Mouse (Mus musculus) embryonic facial prominence, embryonic 15.5 days (tissue): ENCODE data around the gene Usp11. TPM values are rescaled to one million over a fixed set of nuclear protein-coding genes. Genes with fewer than 3 reads are reported as not detected.
"Not testable (repeated sequence)": the region's sequence is repeated elsewhere in the genome, so short reads cannot be mapped to it uniquely, and the experiment has no call there.

Experiments
- ATAC-seq: fragments of 200-750 bp; cut with Nextera tagmentation; 2 replicates; pipeline ENCODE4 v1.8.0; 2017; ENCODE audit warnings: low read depth, moderate TSS enrichment; ENCODE audit not compliant: insufficient number of reproducible peaks, low FRiP score, low TSS enrichment
- H3K27ac ChIP-seq: fragments of 300-500 bp; sonication (generic); replicated peaks from 2 replicates; pipeline ENCODE4 v1.5.1; 2015; ENCODE audit warnings: mild to moderate bottlenecking, inconsistent platforms
- H3K27me3 ChIP-seq: fragments of 300-500 bp; sonication (generic); 2 replicates; pipeline ENCODE4 v1.6.1; 2015; ENCODE audit warnings: inconsistent platforms
- H3K36me3 ChIP-seq: fragments of 300-500 bp; sonication (generic); 2 replicates; pipeline ENCODE4 v1.6.1; 2015; ENCODE audit warnings: mild to moderate bottlenecking, inconsistent platforms
- H3K4me1 ChIP-seq: fragments of 300-500 bp; sonication (generic); 2 replicates; pipeline ENCODE4 v1.6.1; 2015; ENCODE audit warnings: inconsistent platforms
- H3K4me2 ChIP-seq: fragments of 300-500 bp; sonication (generic); replicated peaks from 2 replicates; pipeline ENCODE4 v1.6.1; 2015; ENCODE audit warnings: mild to moderate bottlenecking, inconsistent platforms
- H3K4me3 ChIP-seq: fragments of 300-500 bp; sonication (generic); replicated peaks from 2 replicates; pipeline ENCODE4 v1.5.1; 2015; ENCODE audit warnings: mild to moderate bottlenecking, inconsistent platforms
- H3K9ac ChIP-seq: fragments of 300-500 bp; sonication (generic); 2 replicates; pipeline ENCODE4 v1.6.1; 2015; ENCODE audit warnings: inconsistent platforms
- H3K9me3 ChIP-seq: fragments of 300-500 bp; sonication (generic); replicated peaks from 2 replicates; pipeline ENCODE4 v1.6.1; 2016; ENCODE audit warnings: inconsistent platforms
- WGBS: fragments of 180-500 bp; shearing (Covaris S2); methylation state at CpG from one replicate; pipeline ENCODE4 v1.1.7; 2015; 5-methylcytosine and 5-hydroxymethylcytosine counted together
- polyA plus RNA-seq: library from polyadenylated mRNA; unstranded; fragments of >200 nt; fragmentation: Nextera tagmentation; extraction: Ambion mirVana; gene quantifications from 2 replicates; pipeline ENCODE4 v1.2.1, GENCODE M21; 2015

Usp11 gene
- polyA plus RNA-seq, 1 experiment from 2014 or later = 55.7 TPM

DNA sequence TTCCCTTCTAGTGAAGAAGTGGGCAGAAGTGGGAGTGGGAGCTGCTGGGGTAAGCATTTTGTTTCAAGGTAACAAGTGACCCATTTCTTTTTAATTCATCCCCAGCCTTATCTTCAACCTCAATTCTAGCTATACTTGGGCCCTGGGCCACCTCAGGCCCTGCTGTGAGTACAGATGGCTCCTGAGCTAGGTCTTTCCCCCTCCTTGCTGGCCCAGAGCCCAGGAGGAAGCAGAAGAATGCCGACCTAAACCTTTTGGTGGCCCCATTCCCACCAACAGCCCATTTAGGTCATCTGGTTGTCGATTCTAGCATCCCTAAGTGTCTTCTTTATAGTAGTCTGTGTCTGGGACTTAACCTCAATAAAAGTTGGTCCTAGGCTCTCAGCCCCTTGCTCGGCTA lies 12.1 kb upstream of the Usp11 start:
- H3K27me3 ChIP-seq = no peaks in the 10 kb centered on the region
- ATAC-seq = no peak
- peaks cover 29% of the 10 kb centered on the region for H3K36me3 ChIP-seq
- H3K4me2 ChIP-seq = no peak overlapping the region
- no peak overlapping the region for H3K9ac ChIP-seq
- 73% methylated on average over 3 of the region's 3 CpGs for WGBS
- H3K9me3 ChIP-seq = no peaks in the 10 kb centered on the region
- no peak overlapping the region for H3K4me3 ChIP-seq
- H3K4me1 ChIP-seq = no peaks in the 10 kb centered on the region
- no peak overlapping the region for H3K27ac ChIP-seq

DNA sequence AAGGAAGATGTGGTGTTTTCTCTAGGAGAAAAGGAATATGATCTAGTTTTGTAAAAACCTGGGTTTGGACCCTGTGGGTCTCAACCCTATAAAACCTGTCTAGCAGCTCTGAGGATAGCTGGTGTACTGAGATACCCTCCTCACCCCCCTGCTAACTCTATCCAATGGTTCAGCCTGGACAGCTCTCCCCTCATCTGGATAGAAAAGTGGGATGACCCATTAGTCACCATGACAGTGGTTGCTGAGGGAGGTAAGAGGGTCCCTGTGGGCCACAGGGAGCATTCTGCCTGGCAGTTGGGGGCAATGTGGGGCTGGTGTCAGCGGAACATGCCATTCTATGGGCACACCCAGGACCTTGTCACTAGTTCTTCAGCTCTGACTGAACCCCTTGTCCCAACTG lies 11.1 kb upstream of the Usp11 start:
- Histone ChIP-seq H3K36me3 (peaks cover 37% of the 10 kb centered on the region), H3K4me2 (no peak overlapping the region), H3K4me1 (no peaks in the 10 kb centered on the region), H3K9me3 (no peaks in the 10 kb centered on the region), H3K27ac (no peak overlapping the region), H3K4me3 (no peak overlapping the region), H3K9ac (no peak overlapping the region), H3K27me3 (no peaks in the 10 kb centered on the region)
- no peak for ATAC-seq
- WGBS = 92% methylated on average over 1 of the region's 1 CpGs

DNA sequence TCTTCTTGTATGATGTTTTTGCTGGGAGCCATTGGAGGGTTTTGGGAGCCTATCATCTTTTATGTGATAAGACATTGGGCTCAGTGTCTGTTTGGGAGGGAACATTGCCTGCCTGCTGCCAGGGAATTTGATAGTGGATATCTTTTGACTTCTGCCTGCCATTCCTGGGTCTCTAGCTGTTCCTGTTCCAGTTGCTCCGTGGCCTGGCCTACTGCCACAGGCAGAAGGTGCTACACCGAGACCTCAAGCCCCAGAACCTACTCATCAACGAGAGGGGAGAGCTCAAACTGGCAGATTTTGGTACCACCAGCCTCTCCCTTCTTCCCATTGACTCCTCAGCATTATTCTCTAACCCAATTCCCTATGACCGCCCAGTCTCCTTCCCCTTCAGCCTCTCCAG lies 7.9 kb upstream of the Usp11 start:
- H3K36me3 ChIP-seq = peaks cover 45% of the 10 kb centered on the region
- 90% methylated on average over 4 of the region's 4 CpGs for WGBS
- H3K27me3 ChIP-seq = no peaks in the 10 kb centered on the region
- H3K9me3 ChIP-seq = no peaks in the 10 kb centered on the region
- H3K4me2 ChIP-seq = no peak overlapping the region
- no peaks in the 10 kb centered on the region for H3K4me1 ChIP-seq
- H3K9ac ChIP-seq = no peak overlapping the region
- H3K4me3 ChIP-seq = no peak overlapping the region
- ATAC-seq = no peak
- H3K27ac ChIP-seq = no peak overlapping the region

DNA sequence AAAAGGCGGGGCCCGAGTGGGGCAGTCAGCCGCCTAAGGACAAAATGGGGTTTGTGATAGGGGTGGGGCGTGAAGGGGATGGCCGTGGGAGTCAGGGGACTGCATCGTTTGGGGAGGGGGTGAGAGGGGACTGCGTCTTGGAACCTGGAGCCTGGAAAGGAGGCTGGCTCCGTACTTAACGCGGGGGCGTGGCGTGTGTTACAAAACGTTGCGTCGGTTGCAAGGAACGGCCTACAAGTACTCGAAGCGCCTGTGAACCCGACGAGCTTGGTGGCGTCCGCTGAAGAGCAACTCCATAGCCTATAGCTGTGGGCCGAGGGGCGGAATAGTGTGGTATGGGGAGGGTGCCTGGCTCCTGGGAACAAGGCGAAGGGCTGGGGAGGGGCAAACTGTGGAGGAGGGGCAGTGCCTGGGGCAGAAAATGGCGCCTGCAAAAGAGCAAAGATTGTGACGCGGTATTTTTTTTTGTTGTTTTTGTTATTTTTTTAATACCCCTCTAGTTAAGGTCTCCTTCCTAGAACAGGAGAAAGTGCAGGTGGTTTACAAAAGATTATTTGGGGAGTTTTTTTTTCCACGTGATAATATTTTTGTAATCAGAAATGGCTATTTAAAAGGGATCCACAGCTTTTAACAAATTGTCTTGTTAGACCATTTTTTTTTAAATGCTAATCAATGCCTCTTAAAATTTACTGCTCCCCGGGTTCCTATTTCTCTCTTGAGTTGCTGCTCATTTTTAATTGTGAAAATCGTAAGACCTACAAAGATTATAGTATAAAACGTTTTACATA lies 783 bp downstream of the Usp11 start:
- Histone ChIP-seq H3K27ac (peak overlapping the region; percentile 95), H3K4me2 (peak overlapping the region; percentile 45), H3K4me3 (peak overlapping the region; percentile 62), H3K27me3 (no peaks in the 10 kb centered on the region), H3K4me1 (no peaks in the 10 kb centered on the region), H3K9ac (peak overlapping the region; percentile 58), H3K36me3 (no peaks in the 10 kb centered on the region), H3K9me3 (no peaks in the 10 kb centered on the region)
- 16% methylated on average over 32 of the region's 32 CpGs for WGBS
- ATAC-seq = peak; percentile 93

DNA sequence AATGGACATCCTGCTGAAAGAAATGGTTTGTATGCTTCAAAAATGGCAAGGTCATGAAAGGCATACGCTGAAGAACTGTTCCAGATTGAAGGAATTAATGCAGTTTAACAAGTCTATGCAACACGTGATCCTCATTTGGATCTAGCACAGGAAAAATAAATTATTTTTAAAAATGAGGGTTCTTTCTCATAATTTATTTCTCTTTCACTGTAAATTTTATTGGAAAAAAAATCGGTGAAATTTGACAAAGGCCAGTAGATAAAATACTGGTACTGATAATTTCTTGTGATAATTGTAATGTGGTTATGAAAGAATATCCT lies 1.3 kb downstream of the Usp11 start:
- WGBS = 29% methylated on average over 3 of the region's 3 CpGs

DNA sequence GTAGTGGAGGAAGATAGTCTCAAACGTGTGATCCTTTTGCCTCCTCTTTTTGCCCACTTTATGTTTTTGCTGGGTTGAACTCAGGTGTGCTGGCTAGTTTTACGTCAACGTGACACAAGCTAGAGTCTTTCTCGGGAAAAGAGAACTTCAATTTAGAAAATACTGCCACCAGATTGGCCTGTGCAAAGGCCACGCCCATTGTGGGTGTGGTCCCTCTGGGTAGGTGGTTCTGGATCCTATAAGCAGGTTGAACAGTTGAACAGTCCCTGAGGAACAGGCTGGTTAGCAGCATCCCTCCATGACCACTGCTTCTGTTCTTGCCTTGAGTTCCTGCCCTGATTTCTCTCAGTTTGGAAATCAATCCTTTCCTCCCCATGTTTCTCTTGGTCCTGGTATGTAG lies 25.0 kb downstream of the Usp11 start:
- Histone ChIP-seq H3K4me1 (no peaks in the 10 kb centered on the region), H3K4me2 (no peak overlapping the region), H3K27me3 (no peaks in the 10 kb centered on the region), H3K4me3 (no peak overlapping the region), H3K27ac (no peak overlapping the region), H3K9ac (no peak overlapping the region), H3K36me3 (no peaks in the 10 kb centered on the region), H3K9me3 (no peaks in the 10 kb centered on the region)
- 76% methylated on average over 5 of the region's 5 CpGs for WGBS
- no peak for ATAC-seq

More for the DNA sequence above, 1.3 kb downstream of the Usp11 start:
- no peak for ATAC-seq
- Histone ChIP-seq H3K4me1 (no peaks in the 10 kb centered on the region), H3K4me3 (peak overlapping the region; percentile 62), H3K4me2 (peak overlapping the region; percentile 45), H3K27ac (no peak overlapping the region), H3K36me3 (no peaks in the 10 kb centered on the region), H3K9ac (no peak overlapping the region), H3K9me3 (no peaks in the 10 kb centered on the region), H3K27me3 (no peaks in the 10 kb centered on the region)

DNA sequence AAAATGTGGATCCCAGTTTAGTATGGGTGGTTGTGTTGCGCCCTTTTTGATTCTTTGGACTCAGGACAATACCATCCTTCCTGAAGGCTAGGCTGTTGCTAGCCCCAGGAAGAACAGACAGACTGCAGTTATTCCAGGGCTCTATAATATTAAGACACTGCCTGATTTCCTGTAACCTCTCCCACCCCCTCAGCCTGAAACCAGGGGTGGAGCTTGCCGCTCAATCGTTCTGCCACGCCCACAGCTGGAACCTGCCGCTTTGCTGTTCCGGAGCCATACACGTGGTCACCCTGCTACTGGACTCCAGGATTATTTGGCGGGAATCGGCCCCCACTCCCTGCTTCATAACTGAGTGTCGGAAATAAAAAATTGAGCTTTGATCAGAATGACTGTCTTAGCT lies 26.3 kb downstream of the Usp11 start:
- 56% methylated on average over 10 of the region's 10 CpGs for WGBS

DNA sequence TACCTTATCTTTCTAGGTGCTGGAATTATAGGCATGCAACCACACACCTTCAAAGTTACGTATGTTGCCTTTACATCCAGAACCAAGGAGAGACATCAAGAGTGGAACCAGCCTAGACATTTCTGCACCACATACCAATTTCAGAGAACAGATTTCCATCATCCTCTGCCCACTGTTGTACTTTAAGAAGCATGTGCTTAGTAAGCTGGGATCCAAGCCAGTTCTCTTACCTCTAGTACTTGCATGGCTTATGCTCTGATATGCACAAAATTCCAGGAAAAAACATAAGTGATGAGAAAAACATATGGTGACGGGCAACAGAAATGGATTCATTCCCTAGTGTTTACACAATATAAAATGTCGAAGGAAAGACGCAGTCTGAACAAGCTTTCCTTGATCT lies 32.8 kb downstream of the Usp11 start:
- H3K9me3 ChIP-seq = no peaks in the 10 kb centered on the region
- ATAC-seq = no peak
- H3K4me1 ChIP-seq = no peaks in the 10 kb centered on the region
- no peak overlapping the region for H3K9ac ChIP-seq
- WGBS = 83% methylated on average over 4 of the region's 4 CpGs
- no peak overlapping the region for H3K27ac ChIP-seq
- no peaks in the 10 kb centered on the region for H3K36me3 ChIP-seq
- no peak overlapping the region for H3K4me2 ChIP-seq
- H3K4me3 ChIP-seq = no peak overlapping the region
- H3K27me3 ChIP-seq = no peaks in the 10 kb centered on the region

More for the DNA sequence above, 26.3 kb downstream of the Usp11 start:
- not testable (repeated sequence) for ATAC-seq, H3K9ac ChIP-seq, H3K36me3 ChIP-seq, H3K27ac ChIP-seq, H3K9me3 ChIP-seq, H3K27me3 ChIP-seq, H3K4me2 ChIP-seq, H3K4me1 ChIP-seq, H3K4me3 ChIP-seq

DNA sequence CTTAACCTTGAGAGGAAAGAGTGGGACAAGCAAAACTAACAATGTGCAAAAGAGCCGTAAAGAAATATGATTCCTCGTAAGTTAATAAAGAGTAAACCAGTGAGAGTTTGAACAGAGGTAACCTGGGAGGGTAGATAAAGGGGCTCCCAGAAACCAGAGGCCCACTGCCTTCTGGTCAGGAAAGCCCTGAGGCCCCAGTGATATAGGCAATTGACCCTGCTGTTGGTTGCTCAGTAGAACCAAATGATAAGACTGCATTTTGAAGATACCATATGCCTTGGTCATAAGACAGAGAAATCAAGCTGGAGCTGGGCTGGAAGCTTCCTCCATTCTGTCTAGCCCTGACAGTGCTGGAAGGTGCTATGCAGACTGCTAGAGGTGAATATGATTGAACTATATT lies 45.1 kb downstream of the Usp11 start:
- H3K36me3 ChIP-seq = no peaks in the 10 kb centered on the region
- 78% methylated on average over 2 of the region's 2 CpGs for WGBS

DNA sequence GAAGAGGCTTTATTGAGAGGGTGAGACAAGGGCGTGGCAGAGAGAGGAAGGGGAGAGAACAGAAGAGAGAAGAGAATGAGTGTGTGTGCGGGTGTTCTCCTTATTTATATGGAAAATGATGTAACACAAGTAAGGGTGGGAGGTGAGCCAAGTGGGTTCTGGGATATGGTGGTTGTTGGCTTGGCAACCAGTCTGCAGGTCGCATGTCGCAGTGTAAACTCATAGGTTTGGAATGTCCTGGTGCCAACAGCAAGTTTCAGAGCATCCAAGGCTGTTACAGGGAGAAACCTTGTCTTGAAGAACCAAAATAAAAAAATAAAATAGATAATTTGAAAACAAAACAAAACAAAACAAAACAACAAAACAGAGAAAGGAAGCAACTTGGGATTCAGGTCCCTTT lies 57.5 kb downstream of the Usp11 start:
- no peaks in the 10 kb centered on the region for H3K4me1 ChIP-seq

More for the DNA sequence above, 45.1 kb downstream of the Usp11 start:
- H3K4me3 ChIP-seq = no peak overlapping the region
- ATAC-seq = no peak
- no peaks in the 10 kb centered on the region for H3K9me3 ChIP-seq
- no peak overlapping the region for H3K27ac ChIP-seq
- H3K9ac ChIP-seq = no peak overlapping the region
- H3K4me1 ChIP-seq = no peaks in the 10 kb centered on the region
- H3K4me2 ChIP-seq = no peak overlapping the region
- H3K27me3 ChIP-seq = no peaks in the 10 kb centered on the region

More for the DNA sequence above, 57.5 kb downstream of the Usp11 start:
- Histone ChIP-seq H3K36me3 (no peaks in the 10 kb centered on the region), H3K27ac (no peak overlapping the region), H3K9ac (no peak overlapping the region), H3K4me2 (no peak overlapping the region), H3K27me3 (no peaks in the 10 kb centered on the region), H3K4me3 (no peak overlapping the region), H3K9me3 (no peaks in the 10 kb centered on the region)
- WGBS = 74% methylated on average over 4 of the region's 4 CpGs
- no peak for ATAC-seq
